Mouse (Mus musculus) frontal cortex, adult 2 months (tissue): ENCODE measurements around the gene Armc6. TPM values are rescaled to one million over a fixed set of nuclear protein-coding genes. Genes with fewer than 3 reads are reported as not detected.

ENCODE experiments used
- DNase-seq, 2 experiments: peaks; one replicate each; pipeline ENCODE4 v3.0.0; 2022; ENCODE audit warnings: low spot score in 1 of 2; ENCODE audit errors: extremely low spot score in 1 of 2
- polyA plus RNA-seq: library from polyadenylated mRNA; depleted of rRNA; stranded (reverse); fragments of >200 nt; gene quantifications from 2 replicates; pipeline ENCODE4 v1.2.3, GENCODE M21; 2012; rRNA removed

Gene Armc6
- polyA plus RNA-seq, 1 experiment, result 45.6 TPM

GRCm38 (mm10) chr8:70200098-70200681 lies 34.1 kb downstream of the Armc6 start:
- peak; percentile 20 to 66 for DNase-seq

- no peak for DNase-seq
These were observed 36.7 kb downstream of the Armc6 start for GRCm38 (mm10) chr8:70197603-70198002.

- no peak for DNase-seq
These were observed 38.5 kb downstream of the Armc6 start for GRCm38 (mm10) chr8:70195762-70196161.

- DNase-seq, result no peak
These were observed 40.1 kb downstream of the Armc6 start for GRCm38 (mm10) chr8:70194191-70194590.

GRCm38 (mm10) chr8:70193238-70193637 lies 41.0 kb downstream of the Armc6 start:
- DNase-seq, result no peak

- no peak for DNase-seq
These were observed 45.6 kb downstream of the Armc6 start for GRCm38 (mm10) chr8:70188707-70189106.

GRCm38 (mm10) chr8:70183194-70183593 lies 51.1 kb downstream of the Armc6 start:
- DNase-seq, result no peak

GRCm38 (mm10) chr8:70181903-70182252 lies 52.4 kb downstream of the Armc6 start:
- no peak for DNase-seq

- no peak for DNase-seq
These were observed 52.9 kb downstream of the Armc6 start for GRCm38 (mm10) chr8:70181212-70181902.

GRCm38 (mm10) chr8:70179082-70179481 lies 55.2 kb downstream of the Armc6 start:
- DNase-seq, result no peak

- no peak for DNase-seq
These were observed 56.0 kb downstream of the Armc6 start for GRCm38 (mm10) chr8:70178231-70178630.

GRCm38 (mm10) chr8:70174079-70174478 lies 60.2 kb downstream of the Armc6 start:
- DNase-seq, result peak in 1 of 2 experiments; percentile 43

GRCm38 (mm10) chr8:70173320-70173719 lies 60.9 kb downstream of the Armc6 start:
- DNase-seq, result no peak

GRCm38 (mm10) chr8:70172043-70172681 lies 62.1 kb downstream of the Armc6 start, which contains the start of gene Tmem161a:
Gene Tmem161a, plus strand, starts transcription at chr8:70172356.
- peak; percentile 93 to 96 for DNase-seq

- DNase-seq, result no peak
These were observed 63.0 kb downstream of the Armc6 start for GRCm38 (mm10) chr8:70171240-70171639.

GRCm38 (mm10) chr8:70170748-70171147 lies 63.5 kb downstream of the Armc6 start:
- DNase-seq, result no peak

Other genes with a start within 250 kb of the Armc6 start
- 28.6 and 31.0 TPM in 2 replicates for gene Gatad2a, start 238.1 kb downstream of the Armc6 start, polyA plus RNA-seq
- gene Mau2, start 191.7 kb downstream of the Armc6 start, polyA plus RNA-seq, result 93.1 and 102 TPM in 2 replicates
- gene Sugp1, start 191.7 kb downstream of the Armc6 start, polyA plus RNA-seq, result 36.5 and 40.8 TPM in 2 replicates
- gene Tm6sf2, start 161.5 kb downstream of the Armc6 start, polyA plus RNA-seq, result 4.9 and 5.9 TPM in 2 replicates
- gene Hapln4, start 151.0 kb downstream of the Armc6 start, polyA plus RNA-seq, result 34.8 and 43.9 TPM in 2 replicates
- gene Ncan, start 113.6 kb downstream of the Armc6 start, polyA plus RNA-seq, result 98.8 and 102 TPM in 2 replicates
- 23.7 and 23.8 TPM in 2 replicates for gene Nr2c2ap, start 103.1 kb downstream of the Armc6 start, polyA plus RNA-seq
- gene Rfxank, start 95.3 kb downstream of the Armc6 start, polyA plus RNA-seq, result 18.6 and 18.7 TPM in 2 replicates
- gene Borcs8, start 95.0 kb downstream of the Armc6 start, polyA plus RNA-seq, result 99.2 and 100 TPM in 2 replicates
- gene Mef2b, start 94.8 kb downstream of the Armc6 start, polyA plus RNA-seq, result 0.34 and 0.65 TPM in 2 replicates
- gene Tmem161a, start 62.1 kb downstream of the Armc6 start, polyA plus RNA-seq, result 83.3 and 108 TPM in 2 replicates
- 51.0 and 51.3 TPM in 2 replicates for gene Slc25a42, start 22.2 kb downstream of the Armc6 start, polyA plus RNA-seq
- gene Sugp2, start 240 bp downstream of the Armc6 start, polyA plus RNA-seq, result 102 and 116 TPM in 2 replicates
- 18.2 and 18.5 TPM in 2 replicates for gene Homer3, start 48.4 kb upstream of the Armc6 start, polyA plus RNA-seq
- 48.6 and 51.7 TPM in 2 replicates for gene Ddx49, start 68.0 kb upstream of the Armc6 start, polyA plus RNA-seq
- gene Cope, start 68.1 kb upstream of the Armc6 start, polyA plus RNA-seq, result 252 and 259 TPM in 2 replicates
- gene Cers1, start 81.3 kb upstream of the Armc6 start, polyA plus RNA-seq, result 86.7 and 86.9 TPM in 2 replicates
- gene Gdf1, start 95.4 kb upstream of the Armc6 start, polyA plus RNA-seq, result 34.8 and 63.7 TPM in 2 replicates
- 29.5 and 30.8 TPM in 2 replicates for gene Upf1, start 118.8 kb upstream of the Armc6 start, polyA plus RNA-seq
- gene Comp, start 139.1 kb upstream of the Armc6 start, polyA plus RNA-seq, result 0.19 and 0.26 TPM in 2 replicates
- 103 and 110 TPM in 2 replicates for gene Crtc1, start 205.1 kb upstream of the Armc6 start, polyA plus RNA-seq
- 59.4 and 59.6 TPM in 2 replicates for gene Klhl26, start 242.5 kb upstream of the Armc6 start, polyA plus RNA-seq